Mouse (Mus musculus) MEL (cell line): ENCODE results near the gene Sf1. TPM values are rescaled to one million over a fixed set of nuclear protein-coding genes. Genes with fewer than 3 reads are reported as not detected.

Experiments used
- DNase-seq: peaks from one replicate; pipeline ENCODE4 v3.0.0; 2011; ENCODE audit warnings: low read depth, low spot score
- H3K27ac ChIP-seq: 2 replicates; pipeline ENCODE4 v1.5.1; 2012; ENCODE audit warnings: low read depth, mild to moderate bottlenecking, control low read depth, low read length, moderate library complexity; ENCODE audit not compliant: control insufficient read depth
- H3K27me3 ChIP-seq, 2 experiments: fragments of 150-350 bp in 1 of 2; sonication (generic) in 1 of 2; 2 replicates each; pipeline ENCODE4 v1.6.1; 2012; ENCODE audit warnings: low read length in 2 of 2, mild to moderate bottlenecking in 2 of 2, improper control_type of control experiment in 1 of 2, moderate library complexity in 1 of 2; ENCODE audit not compliant: insufficient read depth in 2 of 2, control insufficient read depth in 1 of 2
- H3K36me3 ChIP-seq, 2 experiments: 2 replicates each; pipeline ENCODE4 v1.6.1; 2012 to 2014; ENCODE audit warnings: low read length in 2 of 2, improper control_type of control experiment in 1 of 2, inconsistent platforms in 1 of 2, mild to moderate bottlenecking in 1 of 2; ENCODE audit not compliant: insufficient read depth in 2 of 2, control insufficient read depth in 1 of 2
- H3K4me1 ChIP-seq, 2 experiments: fragments of 150-350 bp in 1 of 2; sonication (generic) in 1 of 2; 2 replicates each; pipeline ENCODE4 v1.6.1; 2012; ENCODE audit warnings: low read length in 2 of 2, improper control_type of control experiment in 1 of 2, mild to moderate bottlenecking in 1 of 2; ENCODE audit not compliant: insufficient read depth in 2 of 2, control insufficient read depth in 1 of 2
- H3K4me3 ChIP-seq, 2 experiments: fragments of 150-350 bp in 1 of 2; sonication (generic) in 1 of 2; 2 replicates each; pipeline ENCODE4 v1.5.1; 2012; ENCODE audit warnings: low read depth in 2 of 2, low read length in 2 of 2, mild to moderate bottlenecking in 2 of 2, moderate library complexity in 2 of 2, control low read depth in 1 of 2, improper control_type of control experiment in 1 of 2; ENCODE audit not compliant: control insufficient read depth in 1 of 2, insufficient read depth in 1 of 2
- H3K79me2 ChIP-seq: 2 replicates; pipeline ENCODE4 v1.6.1; 2012; ENCODE audit warnings: mild to moderate bottlenecking, low read length, moderate library complexity; ENCODE audit not compliant: control insufficient read depth, poor library complexity, insufficient read depth
- H3K9ac ChIP-seq: 2 replicates; pipeline ENCODE4 v1.6.1; 2012; ENCODE audit warnings: low read depth, mild to moderate bottlenecking, control low read depth, low read length, moderate library complexity; ENCODE audit not compliant: control insufficient read depth, poor library complexity, severe bottlenecking
- H3K9me3 ChIP-seq: fragments of 150-350 bp; sonication (generic); replicated peaks from 2 replicates; pipeline ENCODE4 v1.6.1; 2012; ENCODE audit warnings: mild to moderate bottlenecking, low read length, improper control_type of control experiment, moderate library complexity; ENCODE audit not compliant: insufficient read depth
- BHLHE40 ChIP-seq: IDR thresholded peaks from 2 replicates; pipeline ENCODE4 v1.6.1; 2012; ENCODE audit warnings: low read depth, mild to moderate bottlenecking, inconsistent platforms, low read length, improper control_type of control experiment, borderline replicate concordance
- CTCF ChIP-seq, 3 experiments: IDR thresholded peaks in 2 of 3; conservative IDR thresholded peaks in 1 of 3; 2 replicates each; pipeline ENCODE4 v1.5.1; 2011 to 2012; ENCODE audit warnings: low read length in 3 of 3, low read depth in 2 of 3, mild to moderate bottlenecking in 2 of 3, improper control_type of control experiment in 1 of 3, inconsistent platforms in 1 of 3, mixed read lengths in 1 of 3, moderate library complexity in 1 of 3; ENCODE audit not compliant: control insufficient read depth in 1 of 3, insufficient read depth in 1 of 3, poor library complexity in 1 of 3, severe bottlenecking in 1 of 3
- EP300 ChIP-seq, 2 experiments: IDR thresholded peaks; 2 replicates each; pipeline ENCODE4 v1.6.1; 2011; ENCODE audit warnings: improper control_type of control experiment in 2 of 2, low read length in 2 of 2, low read depth in 1 of 2, mild to moderate bottlenecking in 1 of 2
- GABPA ChIP-seq: IDR thresholded peaks from 2 replicates; pipeline ENCODE4 v1.6.1; 2012; ENCODE audit warnings: low read depth, mild to moderate bottlenecking, inconsistent platforms, low read length, improper control_type of control experiment, moderate library complexity
- GATA1 ChIP-seq: IDR thresholded peaks from 2 replicates; pipeline ENCODE4 v1.6.1; 2011; ENCODE audit warnings: low read depth, low read length, improper control_type of control experiment
- HCFC1 ChIP-seq: IDR thresholded peaks from 2 replicates; pipeline ENCODE4 v1.6.1; 2012; ENCODE audit warnings: low read depth, mild to moderate bottlenecking, inconsistent platforms, low read length, improper control_type of control experiment, moderate library complexity
- MEF2A ChIP-seq: IDR thresholded peaks from 2 replicates; pipeline ENCODE4 v1.6.1; 2014; ENCODE audit warnings: low read depth, mild to moderate bottlenecking, inconsistent platforms, low read length, improper control_type of control experiment; ENCODE audit not compliant: poor library complexity, insufficient replicate concordance, severe bottlenecking; ENCODE audit errors: extremely low read depth
- NELFE ChIP-seq: IDR thresholded peaks from 2 replicates; pipeline ENCODE4 v1.6.1; 2011; ENCODE audit warnings: low read depth, low read length, improper control_type of control experiment
- RAD21 ChIP-seq: IDR thresholded peaks from 2 replicates; pipeline ENCODE4 v1.6.1; 2011; ENCODE audit warnings: mild to moderate bottlenecking, low read depth, low read length, improper control_type of control experiment
- RCOR1 ChIP-seq: IDR thresholded peaks from 2 replicates; pipeline ENCODE4 v1.6.1; 2012; ENCODE audit warnings: low read depth, mild to moderate bottlenecking, inconsistent platforms, low read length, improper control_type of control experiment
- SIN3A ChIP-seq: IDR thresholded peaks from 2 replicates; pipeline ENCODE4 v1.6.1; 2012; ENCODE audit warnings: low read length, improper control_type of control experiment, inconsistent platforms
- SMC3 ChIP-seq: IDR thresholded peaks from 2 replicates; pipeline ENCODE4 v1.6.1; 2011; ENCODE audit warnings: low read depth, low read length, improper control_type of control experiment
- TAL1 ChIP-seq: IDR thresholded peaks from 2 replicates; pipeline ENCODE4 v1.6.1; 2012; ENCODE audit warnings: mild to moderate bottlenecking, inconsistent platforms, low read length, moderate library complexity, mixed read lengths
- TBP ChIP-seq: IDR thresholded peaks from 2 replicates; pipeline ENCODE4 v1.8.0; 2011; ENCODE audit warnings: low read depth, low read length, improper control_type of control experiment
- USF1 ChIP-seq: IDR thresholded peaks from 2 replicates; pipeline ENCODE4 v1.6.1; 2014; ENCODE audit warnings: low read depth, mild to moderate bottlenecking, inconsistent platforms, low read length, improper control_type of control experiment, moderate library complexity
- ZC3H11A ChIP-seq: IDR thresholded peaks from 2 replicates; pipeline ENCODE4 v1.6.1; 2012; ENCODE audit warnings: low read depth, mild to moderate bottlenecking, inconsistent platforms, low read length, improper control_type of control experiment
- ZMIZ1 ChIP-seq: IDR thresholded peaks from 2 replicates; pipeline ENCODE4 v1.6.1; 2012; ENCODE audit warnings: low read depth, mild to moderate bottlenecking, inconsistent platforms, low read length, improper control_type of control experiment, moderate library complexity
- ZNF384 ChIP-seq: IDR thresholded peaks from 2 replicates; pipeline ENCODE4 v1.6.1; 2012; ENCODE audit warnings: low read depth, mild to moderate bottlenecking, inconsistent platforms, low read length, improper control_type of control experiment
- polyA plus RNA-seq, 2 experiments: library from polyadenylated mRNA; stranded (reverse) in 1 of 2; unstranded in 1 of 2; fragments of >175 nt in 1 of 2; fragments of >200 nt in 1 of 2; gene quantifications; 2 replicates each; pipeline versions ENCODE4 v1.2.1 to v1.2.4; 2012; ENCODE audit warnings: low replicate concordance in 2 of 2, low read depth in 1 of 2; ENCODE audit not compliant: insufficient read length in 2 of 2, insufficient read depth in 1 of 2, missing spikeins in 1 of 2
- total RNA-seq: library from RNA; depleted of rRNA; stranded (reverse); fragments of 300-350 nt; gene quantifications from 2 replicates; pipeline ENCODE4 v1.2.3, GENCODE M21; 2012

Sf1 gene
- total and polyA plus RNA-seq, 3 experiments = 65.7 to 245 (median 211) TPM

- peak; percentile 88 for TF ChIP-seq NELFE
- TF ChIP-seq ZC3H11A = no peak
- TF ChIP-seq GATA1 = no peak
- TF ChIP-seq RCOR1 = no peak
- TF ChIP-seq GABPA = no peak
- TF ChIP-seq, all 39 proteins: peak for 20
Measured at GRCm38 (mm10) chr19:6363411-6364240, at the start of gene Sf1 (continued).

- H3K4me3 ChIP-seq = no peak overlapping the region
- H3K36me3 ChIP-seq = no peaks in the 10 kb centered on the region
- no peak for TF ChIP-seq HCFC1
- TF ChIP-seq RAD21 = no peak
- no peak for TF ChIP-seq BHLHE40
- TF ChIP-seq USF1 = no peak
- TF ChIP-seq TBP = no peak
- TF ChIP-seq GABPA = no peak
- TF ChIP-seq ZMIZ1 = no peak
- no peak for TF ChIP-seq SIN3A
- TF ChIP-seq ZNF384 = no peak
- no peak for TF ChIP-seq TAL1
- no peaks in the 10 kb centered on the region for H3K27me3 ChIP-seq
- H3K4me1 ChIP-seq = no peaks in the 10 kb centered on the region
- H3K9ac ChIP-seq = no peak overlapping the region
- H3K27ac ChIP-seq = no peak overlapping the region
- no peak for DNase-seq
- H3K79me2 ChIP-seq = no peaks in the 10 kb centered on the region
- no peaks in the 10 kb centered on the region for H3K9me3 ChIP-seq
Measured at GRCm38 (mm10) chr19:6313796-6314195, 49.7 kb upstream of the Sf1 start.

- H3K27me3 ChIP-seq = no peaks in the 10 kb centered on the region
Measured at GRCm38 (mm10) chr19:6314513-6314912, 49.0 kb upstream of the Sf1 start.

More at GRCm38 (mm10) chr19:6314513-6314912, 49.0 kb upstream of the Sf1 start:
- Histone ChIP-seq H3K27ac (no peak overlapping the region), H3K9ac (no peak overlapping the region), H3K4me1 (no peaks in the 10 kb centered on the region), H3K36me3 (no peaks in the 10 kb centered on the region), H3K4me3 (no peak overlapping the region), H3K9me3 (no peaks in the 10 kb centered on the region), H3K79me2 (no peaks in the 10 kb centered on the region)
- TF ChIP-seq CTCF (IDR thresholded peaks at IDR 0.05 in 2 of 3, conservative IDR thresholded peaks at IDR 0.05 in 1 of 3; ENCODE audit: control insufficient read depth in 1 of 3, insufficient read depth in 1 of 3, low read depth in 2 of 3, low read length in 3 of 3, poor library complexity in 1 of 3, severe bottlenecking in 1 of 3) (no peak), EP300 (IDR thresholded peaks at IDR 0.05; ENCODE audit: low read depth in 1 of 2, low read length in 2 of 2) (no peak), MEF2A (no peak), USF1 (no peak), SMC3 (no peak)
- no peak for DNase-seq
